Mouse (Mus musculus): Measurements from ENCODE around the gene Cyp2d26.

- TF ChIP-seq CTCF (IDR thresholded peaks at IDR 0.05; ENCODE audit: control insufficient read depth, insufficient read depth, low read length) = peak; percentile 83
- no peak for TF ChIP-seq POLR2A (IDR thresholded peaks at IDR 0.05; ENCODE audit: borderline replicate concordance, control insufficient read depth, low read depth, low read length)
These were observed 10.9 kb upstream of the Cyp2d26 start for GRCm38 (mm10) chr15:82804708-82805639.
